ENCODE assay signal across 23 mouse cellular contexts in genomic region chr1:177644214-177644613, GRCm38 (mm10).
DNase-seq lines count a peak whose midpoint lies in the region; ATAC-seq lines count a peak whose summit lies in the region.
"Had no signal": no experiment of that assay in that cellular context is flagged by ENCODE, and none has a peak within 500 bp of the region (broad histone marks: within the 10 kb centered on the region; RNA-seq: fewer than 3 reads in every experiment).

No protein-coding gene starts in this region.

- ATAC-seq in megakaryocyte, adult 5-6 weeks (ENCODE audit: poor library complexity, severe bottlenecking): peak; percentile 86
- no peak for ATAC-seq in forebrain, embryonic 14.5 days
- ATAC-seq: forebrain, embryonic 13.5 days had no signal

- H3K9me3 ChIP-seq in forebrain, embryonic 14.5 days (replicated peaks; ENCODE audit: control insufficient read depth, low read length): no peaks in the 10 kb centered on the region
- H3K9me3 ChIP-seq: embryonic facial prominence, embryonic 10.5 days; embryonic facial prominence, embryonic 15.5 days; forebrain, embryonic 13.5 days; heart, embryonic 12.5 days; limb, embryonic 12.5 days; liver, embryonic 15.5 days; neural tube, embryonic 12.5 days had no signal

- peaks cover 13% of the 10 kb centered on the region for H3K4me1 ChIP-seq in forebrain, embryonic 14.5 days (ENCODE audit: control insufficient read depth, insufficient read depth, low read length)
- H3K4me1 ChIP-seq: liver, embryonic 15.5 days had no signal

- H3K4me3 ChIP-seq in forebrain, embryonic 14.5 days (ENCODE audit: low read depth, low read length): no peak overlapping the region
- H3K4me3 ChIP-seq: embryonic facial prominence, embryonic 10.5 days; embryonic facial prominence, embryonic 15.5 days; forebrain, embryonic 13.5 days; heart, adult 2 months; heart, embryonic 12.5 days; limb, embryonic 12.5 days; liver, embryonic 15.5 days; neural tube, embryonic 12.5 days had no signal

- DNase-seq in 416B (ENCODE audit: low read depth): peak; percentile 42
- DNase-seq in NIH3T3 (ENCODE audit: low read depth): peak; percentile 50
- peak; percentile 16 for DNase-seq in splenic B cell, adult 2 months (ENCODE audit: low read depth, low spot score)
- no peak for DNase-seq in lung, postnatal 36 days
- DNase-seq in kidney, adult 8-10 months: no peak
- DNase-seq in forebrain, embryonic 14.5 days (ENCODE audit: low spot score): no peak
- DNase-seq: adrenal gland, postnatal 25 days; gastrocnemius, postnatal 25 days; heart, adult 2 months; lung, embryonic 14.5 days; midbrain, embryonic 14.5 days; right cerebral cortex, adult 18-20 months; thymus, adult 2 months; thymus, postnatal 36 days had no signal

- H3K27me3 ChIP-seq in splenic B cell, adult 2 months (ENCODE audit: control insufficient read depth, insufficient read depth, low read length, poor library complexity, severe bottlenecking): no peaks in the 10 kb centered on the region
- H3K27me3 ChIP-seq in forebrain, embryonic 14.5 days (replicated peaks; ENCODE audit: control insufficient read depth, insufficient read depth, low read length): no peaks in the 10 kb centered on the region
- H3K27me3 ChIP-seq: embryonic facial prominence, embryonic 15.5 days; forebrain, embryonic 13.5 days; heart, embryonic 12.5 days; limb, embryonic 12.5 days; liver, embryonic 15.5 days; neural tube, embryonic 12.5 days had no signal

- H3K4me2 ChIP-seq in forebrain, embryonic 14.5 days (ENCODE audit: low read length): no peak overlapping the region
- H3K4me2 ChIP-seq: embryonic facial prominence, embryonic 15.5 days; forebrain, embryonic 13.5 days; heart, embryonic 12.5 days; hindbrain, embryonic 14.5 days; limb, embryonic 12.5 days; liver, embryonic 15.5 days; lung, embryonic 14.5 days; neural tube, embryonic 12.5 days had no signal

- H3K9ac ChIP-seq in forebrain, embryonic 14.5 days (ENCODE audit: low read length): no peak overlapping the region
- H3K9ac ChIP-seq: embryonic facial prominence, embryonic 15.5 days; forebrain, embryonic 13.5 days; heart, embryonic 12.5 days; hindbrain, embryonic 14.5 days; limb, embryonic 12.5 days; liver, embryonic 15.5 days; lung, embryonic 14.5 days; neural tube, embryonic 12.5 days had no signal

- H3K36me3 ChIP-seq in splenic B cell, adult 2 months (ENCODE audit: control insufficient read depth, insufficient read depth, low read length, poor library complexity, severe bottlenecking): no peaks in the 10 kb centered on the region
- no peaks in the 10 kb centered on the region for H3K36me3 ChIP-seq in forebrain, embryonic 14.5 days (ENCODE audit: control insufficient read depth, insufficient read depth, low read length)
- H3K36me3 ChIP-seq: embryonic facial prominence, embryonic 10.5 days; embryonic facial prominence, embryonic 15.5 days; heart, embryonic 12.5 days; limb, embryonic 12.5 days; liver, embryonic 15.5 days; neural tube, embryonic 12.5 days had no signal

- H3K27ac ChIP-seq in forebrain, embryonic 14.5 days (ENCODE audit: low read depth, low read length): no peak overlapping the region
- H3K27ac ChIP-seq: embryonic facial prominence, embryonic 10.5 days; embryonic facial prominence, embryonic 15.5 days; forebrain, embryonic 13.5 days; heart, adult 2 months; hindbrain, embryonic 14.5 days; limb, embryonic 12.5 days; liver, embryonic 15.5 days; neural tube, embryonic 12.5 days had no signal

- WGBS in forebrain, embryonic 14.5 days: 81% methylated on average over 4 of the region's 4 CpGs

Comparison
In these comparisons a context has a peak if more than half of its experiments do, and no peak if none do; other contexts are left out.
1. DNase-seq: peak in 416B (single experiment), NIH3T3 (single experiment) and splenic B cell, adult 2 months (single experiment); none in lung, postnatal 36 days (single experiment), kidney, adult 8-10 months (0 of 2) and forebrain, embryonic 14.5 days (single experiment).